In the genomic region with DNA sequence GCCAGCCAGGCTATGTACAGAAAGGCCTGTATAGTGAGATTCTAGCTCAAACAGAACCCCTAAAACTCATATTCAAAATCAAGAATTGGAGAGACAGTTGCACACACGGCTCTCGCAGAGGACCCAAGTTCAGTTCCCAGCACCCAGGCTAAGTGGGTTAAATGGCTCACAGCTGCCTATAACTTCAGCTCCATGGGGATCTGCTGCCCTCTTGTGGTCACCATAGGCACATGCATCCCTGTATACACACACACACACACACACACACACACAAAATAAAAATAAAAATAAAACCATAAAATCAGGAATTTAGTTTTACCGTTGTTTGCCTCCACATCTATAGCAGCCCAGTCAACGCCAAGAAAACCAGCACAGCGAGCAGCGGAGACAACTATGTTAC, we compare ENCODE assay signal across 16 mouse cellular contexts.
DNase-seq lines count a peak whose midpoint lies in the region; ATAC-seq and TF ChIP-seq lines count a peak whose summit lies in the region.
"Had no signal": no experiment of that assay in that cellular context is flagged by ENCODE, and none has a peak within 500 bp of the region (broad histone marks: within the 10 kb centered on the region; RNA-seq: fewer than 3 reads in every experiment).

No protein-coding gene starts in this region.

- no peak overlapping the region for H3K4me2 ChIP-seq in intestine, postnatal 0 days (replicated peaks; ENCODE audit: low read depth)
- no peak overlapping the region for H3K4me2 ChIP-seq in intestine, embryonic 16.5 days (ENCODE audit: low read depth, low read length)
- H3K4me2 ChIP-seq in midbrain, postnatal 0 days (ENCODE audit: low read depth, low read length, poor library complexity, severe bottlenecking), result no peak overlapping the region
- no peak overlapping the region for H3K4me2 ChIP-seq in midbrain, embryonic 15.5 days
- H3K4me2 ChIP-seq: heart, embryonic 12.5 days; intestine, embryonic 15.5 days; limb, embryonic 12.5 days had no signal

- no peak for TF ChIP-seq EP300 in MEL (IDR thresholded peaks at IDR 0.05; ENCODE audit: low read depth in 1 of 2, low read length in 2 of 2)

- no peaks in the 10 kb centered on the region for H3K9me3 ChIP-seq in intestine, postnatal 0 days (ENCODE audit: control insufficient read depth)
- 0 out of 2 replicates have a peak, but pooled peaks cover 5% of the 10 kb centered on the region for H3K9me3 ChIP-seq in intestine, embryonic 16.5 days (ENCODE audit: control insufficient read depth, low read length)
- H3K9me3 ChIP-seq in midbrain, postnatal 0 days (ENCODE audit: low read length), result no peaks in the 10 kb centered on the region; the same call in 1 of the 2 replicates
- no peaks in the 10 kb centered on the region for H3K9me3 ChIP-seq in midbrain, embryonic 15.5 days
- no peaks in the 10 kb centered on the region for H3K9me3 ChIP-seq in MEL (replicated peaks; ENCODE audit: insufficient read depth, low read length)
- H3K9me3 ChIP-seq: intestine, embryonic 15.5 days had no signal

- peaks cover 5% of the 10 kb centered on the region; the same call in 1 of the 2 replicates for H3K36me3 ChIP-seq in intestine, postnatal 0 days (ENCODE audit: control insufficient read depth, insufficient read depth)
- H3K36me3 ChIP-seq in intestine, embryonic 16.5 days (ENCODE audit: control insufficient read depth, insufficient read depth, low read length), result peaks cover 6% of the 10 kb centered on the region
- H3K36me3 ChIP-seq in midbrain, postnatal 0 days (ENCODE audit: insufficient read depth, low read length), result peaks cover 65% of the 10 kb centered on the region
- H3K36me3 ChIP-seq in midbrain, embryonic 15.5 days (replicated peaks), result peaks cover 42% of the 10 kb centered on the region
- H3K36me3 ChIP-seq in MEL (ENCODE audit: control insufficient read depth in 1 of 2, insufficient read depth in 2 of 2, low read length in 2 of 2), result peaks cover 0 to 7% of the 10 kb centered on the region in 2 experiments; a peak in 2 of 4 replicates
- H3K36me3 ChIP-seq in splenic B cell, adult 2 months (ENCODE audit: control insufficient read depth, insufficient read depth, low read length, poor library complexity, severe bottlenecking), result peaks cover 30% of the 10 kb centered on the region

- no peak for TF ChIP-seq POLR2A in MEL (IDR thresholded peaks at IDR 0.05; ENCODE audit: control insufficient read depth in 1 of 2, insufficient read depth in 1 of 2, low read depth in 1 of 2, low read length in 2 of 2, poor library complexity in 1 of 2)

- no peak overlapping the region for H3K27ac ChIP-seq in intestine, postnatal 0 days (ENCODE audit: low read depth, low read length)
- H3K27ac ChIP-seq in intestine, embryonic 16.5 days (ENCODE audit: low read length), result no peak overlapping the region
- H3K27ac ChIP-seq in midbrain, postnatal 0 days (ENCODE audit: low read depth, low read length), result no peak overlapping the region
- H3K27ac ChIP-seq in midbrain, embryonic 15.5 days, result no peak overlapping the region
- H3K27ac ChIP-seq in MEL (ENCODE audit: control insufficient read depth, low read depth, low read length), result no peak overlapping the region
- H3K27ac ChIP-seq: intestine, embryonic 15.5 days; limb, embryonic 12.5 days had no signal

- TF ChIP-seq RAD21 in MEL (IDR thresholded peaks at IDR 0.05; ENCODE audit: low read depth, low read length), result peak; percentile 55

- no peak overlapping the region for H3K4me3 ChIP-seq in intestine, postnatal 0 days (ENCODE audit: low read depth, low read length)
- no peak overlapping the region for H3K4me3 ChIP-seq in intestine, embryonic 16.5 days (ENCODE audit: low read length)
- H3K4me3 ChIP-seq in midbrain, postnatal 0 days (ENCODE audit: low read depth, low read length), result no peak overlapping the region
- H3K4me3 ChIP-seq in midbrain, embryonic 15.5 days, result no peak overlapping the region
- H3K4me3 ChIP-seq in MEL (ENCODE audit: control insufficient read depth in 1 of 2, insufficient read depth in 1 of 2, low read depth in 2 of 2, low read length in 2 of 2), result no peak overlapping the region
- H3K4me3 ChIP-seq: heart, embryonic 12.5 days; intestine, embryonic 15.5 days; limb, embryonic 12.5 days had no signal

- H3K9ac ChIP-seq in intestine, postnatal 0 days (ENCODE audit: low read depth, low read length), result no peak overlapping the region
- H3K9ac ChIP-seq in intestine, embryonic 16.5 days (ENCODE audit: low read depth, low read length), result no peak overlapping the region
- no peak overlapping the region for H3K9ac ChIP-seq in midbrain, postnatal 0 days (replicated peaks; ENCODE audit: low read length, poor library complexity, severe bottlenecking)
- no peak overlapping the region for H3K9ac ChIP-seq in midbrain, embryonic 15.5 days
- no peak overlapping the region for H3K9ac ChIP-seq in MEL (ENCODE audit: control insufficient read depth, low read depth, low read length, poor library complexity, severe bottlenecking)
- H3K9ac ChIP-seq: heart, embryonic 12.5 days; intestine, embryonic 15.5 days; limb, embryonic 12.5 days had no signal

- no peak for DNase-seq in midbrain, postnatal 0 days (ENCODE audit: low spot score)
- peak; percentile 45 for DNase-seq in MEL (ENCODE audit: low read depth, low spot score)
- DNase-seq in splenic B cell, adult 2 months (ENCODE audit: low read depth, low spot score), result peak; percentile 24
- DNase-seq in kidney, postnatal 25 days, result no peak
- DNase-seq: adrenal gland, postnatal 25 days; cerebellum, postnatal 10 days; gastrocnemius, postnatal 36 days; lung, adult 2 months; right cerebral cortex, postnatal 14 days had no signal

- H3K27me3 ChIP-seq in intestine, postnatal 0 days (replicated peaks; ENCODE audit: control insufficient read depth, insufficient read depth, low read length), result no peaks in the 10 kb centered on the region
- no peaks in the 10 kb centered on the region for H3K27me3 ChIP-seq in intestine, embryonic 16.5 days (replicated peaks; ENCODE audit: control insufficient read depth, insufficient read depth, low read length)
- H3K27me3 ChIP-seq in midbrain, postnatal 0 days (ENCODE audit: insufficient read depth, low read length), result no peaks in the 10 kb centered on the region
- H3K27me3 ChIP-seq in midbrain, embryonic 15.5 days (replicated peaks), result no peaks in the 10 kb centered on the region
- no peaks in the 10 kb centered on the region for H3K27me3 ChIP-seq in MEL (ENCODE audit: control insufficient read depth in 1 of 2, insufficient read depth in 2 of 2, low read length in 2 of 2)
- no peaks in the 10 kb centered on the region for H3K27me3 ChIP-seq in splenic B cell, adult 2 months (ENCODE audit: control insufficient read depth, insufficient read depth, low read length, poor library complexity, severe bottlenecking)
- H3K27me3 ChIP-seq: heart, embryonic 12.5 days; intestine, embryonic 15.5 days; limb, embryonic 12.5 days had no signal

- ATAC-seq in intestine, postnatal 0 days, result no peak
- no peak for ATAC-seq in intestine, embryonic 16.5 days
- ATAC-seq in midbrain, postnatal 0 days (ENCODE audit: low FRiP score), result no peak
- no peak for ATAC-seq in midbrain, embryonic 15.5 days (replicated peaks)
- ATAC-seq: intestine, embryonic 15.5 days; midbrain, embryonic 16.5 days had no signal

- peak; percentile 47 for TF ChIP-seq CTCF in intestine, postnatal 0 days (IDR thresholded peaks at IDR 0.05; ENCODE audit: low read depth)
- peak; percentile 48 for TF ChIP-seq CTCF in midbrain, postnatal 0 days (IDR thresholded peaks at IDR 0.05)
- peak; percentile 42 to 62 (median 61) for TF ChIP-seq CTCF in MEL (IDR thresholded peaks at IDR 0.05 in 2 of 3, conservative IDR thresholded peaks at IDR 0.05 in 1 of 3; ENCODE audit: control insufficient read depth in 1 of 3, insufficient read depth in 1 of 3, low read depth in 2 of 3, low read length in 3 of 3, poor library complexity in 1 of 3, severe bottlenecking in 1 of 3)

- H3K4me1 ChIP-seq in intestine, postnatal 0 days (replicated peaks; ENCODE audit: control insufficient read depth, insufficient read depth, low read length), result no peaks in the 10 kb centered on the region
- no peaks in the 10 kb centered on the region for H3K4me1 ChIP-seq in intestine, embryonic 16.5 days (ENCODE audit: control insufficient read depth, insufficient read depth, low read length)
- no peaks in the 10 kb centered on the region for H3K4me1 ChIP-seq in midbrain, postnatal 0 days (ENCODE audit: insufficient read depth, low read length)
- H3K4me1 ChIP-seq in midbrain, embryonic 15.5 days, result no peaks in the 10 kb centered on the region
- H3K4me1 ChIP-seq in MEL (ENCODE audit: control insufficient read depth in 1 of 2, insufficient read depth in 2 of 2, low read length in 2 of 2), result peaks cover 7 to 11% of the 10 kb centered on the region in 2 experiments
- H3K4me1 ChIP-seq: intestine, embryonic 15.5 days; limb, embryonic 12.5 days had no signal

- WGBS in intestine, postnatal 0 days, result 99% methylated on average over 6 of the region's 6 CpGs
- WGBS in intestine, embryonic 16.5 days, result 96% methylated on average over 6 of the region's 6 CpGs
- 98% methylated on average over 6 of the region's 6 CpGs for WGBS in midbrain, postnatal 0 days
- 97% methylated on average over 6 of the region's 6 CpGs for WGBS in midbrain, embryonic 15.5 days

- no peaks in the 10 kb centered on the region for H3K79me2 ChIP-seq in MEL (ENCODE audit: control insufficient read depth, insufficient read depth, low read length, poor library complexity)

TF ChIP-seq in MEL, 35 proteins besides CTCF, POLR2A, EP300 and RAD21:
- peak; percentile 57 for TF ChIP-seq ZC3H11A (IDR thresholded peaks at IDR 0.05; ENCODE audit: low read depth, low read length)
- TF ChIP-seq ELF1 (IDR thresholded peaks at IDR 0.05; ENCODE audit: low read depth, low read length), result no peak
- TF ChIP-seq SMC3 (IDR thresholded peaks at IDR 0.05; ENCODE audit: low read depth, low read length), result peak; percentile 55

Comparison
In these comparisons a context has a peak if more than half of its experiments do, and no peak if none do; other contexts are left out.
1. DNase-seq: peak in MEL (single experiment) and splenic B cell, adult 2 months (single experiment); none in midbrain, postnatal 0 days (single experiment) and kidney, postnatal 25 days (0 of 2).
2. Peak in every context shown above with its lines, with median percentiles within 50 percentile points of each other: CTCF ChIP-seq.